Mouse (Mus musculus) heart, postnatal 0 days (tissue): ENCODE results near the gene Otulin. TPM values are rescaled to one million over a fixed set of nuclear protein-coding genes. Genes with fewer than 3 reads are reported as not detected.

Experiments
- ATAC-seq: fragments of 200-750 bp; cut with Nextera tagmentation; 2 replicates; pipeline ENCODE4 v1.8.0; 2017; ENCODE audit warnings: low read depth, moderate number of reproducible peaks, moderate library complexity; ENCODE audit not compliant: insufficient read depth
- DNase-seq: peaks from one replicate; pipeline ENCODE4 v3.0.0-alpha.2; 2016; ENCODE audit warnings: low spot score
- H3K27ac ChIP-seq: fragments of 300-500 bp; sonication (generic); 2 replicates; pipeline ENCODE4 v1.5.1; 2014; ENCODE audit warnings: low read depth, mild to moderate bottlenecking
- H3K27me3 ChIP-seq: fragments of 300-500 bp; sonication (generic); 2 replicates; pipeline ENCODE4 v1.6.1; 2014; ENCODE audit warnings: low read length, mixed read lengths; ENCODE audit not compliant: control insufficient read depth, insufficient read depth
- H3K36me3 ChIP-seq: fragments of 300-500 bp; sonication (generic); replicated peaks from 2 replicates; pipeline ENCODE4 v1.6.1; 2014; ENCODE audit warnings: low read length, mixed read lengths; ENCODE audit not compliant: control insufficient read depth, insufficient read depth
- H3K4me1 ChIP-seq: fragments of 300-500 bp; sonication (generic); 2 replicates; pipeline ENCODE4 v1.6.1; 2014; ENCODE audit warnings: antibody characterized with exemption; ENCODE audit not compliant: control insufficient read depth, insufficient read depth
- H3K4me2 ChIP-seq: fragments of 300-500 bp; sonication (generic); 2 replicates; pipeline ENCODE4 v1.6.1; 2014; ENCODE audit warnings: low read depth, mild to moderate bottlenecking, low read length, moderate library complexity
- H3K4me3 ChIP-seq: fragments of 300-500 bp; sonication (generic); 2 replicates; pipeline ENCODE4 v1.5.1; 2014; ENCODE audit warnings: low read depth, low read length
- H3K9ac ChIP-seq: fragments of 300-500 bp; sonication (generic); replicated peaks from 2 replicates; pipeline ENCODE4 v1.6.1; 2014; ENCODE audit warnings: low read depth, low read length, mixed read lengths
- H3K9me3 ChIP-seq: fragments of 300-500 bp; sonication (generic); replicated peaks from 2 replicates; pipeline ENCODE4 v1.6.1; 2016; ENCODE audit warnings: low read length; ENCODE audit not compliant: control insufficient read depth
- CTCF ChIP-seq: IDR thresholded peaks from 2 replicates; pipeline ENCODE4 v1.5.1; 2016; ENCODE audit warnings: antibody characterized with exemption, control low read depth, low read depth
- EP300 ChIP-seq: IDR thresholded peaks from 2 replicates; pipeline ENCODE4 v1.6.1; 2016; ENCODE audit warnings: antibody characterized with exemption, low read depth
- WGBS: fragments of 180-500 bp; shearing (Covaris S2); extraction: QIAGEN DNeasy Blood & Tissue Kit; methylation state at CpG from one replicate; pipeline ENCODE4 v1.1.7; 2014; 5-methylcytosine and 5-hydroxymethylcytosine counted together
- polyA plus RNA-seq: library from polyadenylated mRNA; unstranded; fragments of >200 nt; fragmentation: Nextera tagmentation; extraction: Ambion mirVana; gene quantifications from 2 replicates; pipeline ENCODE4 v1.2.1, GENCODE M21; 2015
- total RNA-seq: library from RNA; depleted of rRNA; stranded (reverse); fragments of >200 nt; gene quantifications from 2 replicates; pipeline ENCODE4 v1.2.3, GENCODE M21; 2014; ENCODE audit warnings: low replicate concordance

The Otulin gene
- total and polyA plus RNA-seq, 2 experiments from 2014 or later = 26.3 to 36.1 TPM

DNA sequence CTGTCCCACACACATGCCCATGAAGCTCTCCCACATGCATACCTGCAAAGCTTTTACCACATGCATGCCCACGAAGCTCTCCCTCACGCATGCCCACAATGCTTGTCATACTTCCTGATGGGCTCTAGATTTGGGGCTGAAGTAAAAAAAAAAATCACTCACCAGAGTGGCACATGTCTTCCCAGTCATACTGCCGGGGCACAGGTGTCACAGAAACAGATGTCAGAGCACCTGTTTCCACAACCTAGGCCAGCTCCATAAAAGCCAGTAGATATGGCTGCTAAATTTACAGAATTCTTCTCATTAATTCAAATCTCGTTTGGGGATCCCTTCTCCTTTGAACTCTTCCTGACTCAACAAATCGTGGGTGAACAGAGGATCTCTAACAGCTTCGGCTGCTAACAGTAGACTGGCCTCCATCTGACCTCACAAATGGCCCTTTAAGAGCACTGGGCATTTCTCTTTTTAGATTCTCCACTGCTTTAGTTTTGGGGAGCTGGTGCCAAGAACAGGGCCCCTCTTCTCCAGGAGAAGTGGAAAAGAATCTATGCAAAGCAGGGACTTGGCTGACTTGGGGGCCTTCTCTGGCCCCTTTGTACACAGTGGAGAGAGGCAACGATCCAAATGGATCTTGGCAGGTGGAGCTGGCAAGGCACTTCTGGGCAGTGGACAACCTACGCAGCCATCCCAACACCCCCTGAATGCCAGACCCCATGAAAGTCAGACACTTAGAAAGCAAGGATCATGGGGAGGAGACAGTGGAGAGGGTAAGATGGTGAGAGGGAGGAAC lies 55.3 kb downstream of the Otulin start:
- Histone ChIP-seq H3K4me1 (peaks cover 16% of the 10 kb centered on the region), H3K9ac (no peak overlapping the region), H3K36me3 (peaks cover 20% of the 10 kb centered on the region), H3K27ac (peak overlapping the region; percentile 68), H3K4me2 (no peak overlapping the region), H3K4me3 (no peak overlapping the region), H3K9me3 (no peaks in the 10 kb centered on the region), H3K27me3 (no peaks in the 10 kb centered on the region)
- 58% methylated on average over 8 of the region's 8 CpGs for WGBS
- DNase-seq = no peak
- no peak for ATAC-seq
- TF ChIP-seq CTCF (no peak), EP300 (no peak)

DNA sequence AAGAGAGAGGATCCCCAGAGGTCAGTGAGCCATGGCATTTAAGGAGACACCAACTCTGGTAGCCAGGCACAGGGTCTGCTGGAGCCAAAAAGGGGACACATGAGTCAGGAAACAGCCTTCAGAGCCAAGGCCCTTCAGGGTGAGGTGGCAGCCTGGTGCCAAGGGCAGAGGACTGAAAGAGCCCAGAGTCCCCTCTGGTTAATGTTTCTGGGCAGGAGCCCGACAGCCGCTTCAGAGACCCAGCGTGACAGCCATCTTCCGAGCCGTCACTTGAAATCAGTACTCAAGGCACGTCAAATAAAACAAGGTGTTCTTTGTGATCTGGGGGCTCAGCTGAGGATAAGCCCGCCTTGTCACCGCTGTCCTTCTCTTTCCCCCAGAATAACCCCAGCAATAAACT lies 59.3 kb downstream of the Otulin start:
- H3K9me3 ChIP-seq = no peaks in the 10 kb centered on the region
- H3K27ac ChIP-seq = peak overlapping the region; percentile 64; the same call in 1 of the 2 replicates
- H3K4me1 ChIP-seq = peaks cover 11% of the 10 kb centered on the region
- no peak overlapping the region for H3K4me3 ChIP-seq
- no peak overlapping the region for H3K9ac ChIP-seq
- no peak overlapping the region for H3K4me2 ChIP-seq
- WGBS = 58% methylated on average over 8 of the region's 8 CpGs
- TF ChIP-seq CTCF (no peak), EP300 (no peak)
- H3K36me3 ChIP-seq = peaks cover 45% of the 10 kb centered on the region
- DNase-seq = peak; percentile 45
- ATAC-seq = peak; percentile 39
- no peaks in the 10 kb centered on the region for H3K27me3 ChIP-seq

DNA sequence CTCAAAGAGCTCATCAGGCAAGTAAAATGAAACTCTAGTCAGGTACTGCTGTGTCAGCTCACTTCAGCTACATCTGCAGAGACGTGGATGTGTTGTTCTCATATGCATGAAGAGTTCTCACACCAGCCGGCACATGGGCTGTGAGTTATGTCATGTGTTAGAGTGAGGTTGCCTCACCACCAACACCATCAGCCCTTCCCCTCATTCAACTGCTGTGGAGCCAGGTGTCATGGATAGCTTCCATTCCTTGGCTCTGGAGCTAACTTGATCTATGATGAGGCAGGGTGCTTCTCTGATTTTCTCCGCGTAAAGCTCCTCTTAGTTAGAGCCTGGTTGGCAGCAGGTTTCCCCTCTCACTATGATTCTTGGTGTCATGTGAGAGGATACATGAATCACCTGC lies 60.1 kb downstream of the Otulin start:
- DNase-seq (no peak), ATAC-seq (no peak)
- WGBS = 92% methylated on average over 4 of the region's 4 CpGs
- Histone ChIP-seq H3K9me3 (no peaks in the 10 kb centered on the region), H3K27ac (no peak overlapping the region), H3K9ac (no peak overlapping the region), H3K4me3 (no peak overlapping the region), H3K4me2 (no peak overlapping the region), H3K27me3 (no peaks in the 10 kb centered on the region), H3K36me3 (peaks cover 50% of the 10 kb centered on the region), H3K4me1 (peaks cover 7% of the 10 kb centered on the region)
- TF ChIP-seq CTCF = no peak
- no peak for TF ChIP-seq EP300

DNA sequence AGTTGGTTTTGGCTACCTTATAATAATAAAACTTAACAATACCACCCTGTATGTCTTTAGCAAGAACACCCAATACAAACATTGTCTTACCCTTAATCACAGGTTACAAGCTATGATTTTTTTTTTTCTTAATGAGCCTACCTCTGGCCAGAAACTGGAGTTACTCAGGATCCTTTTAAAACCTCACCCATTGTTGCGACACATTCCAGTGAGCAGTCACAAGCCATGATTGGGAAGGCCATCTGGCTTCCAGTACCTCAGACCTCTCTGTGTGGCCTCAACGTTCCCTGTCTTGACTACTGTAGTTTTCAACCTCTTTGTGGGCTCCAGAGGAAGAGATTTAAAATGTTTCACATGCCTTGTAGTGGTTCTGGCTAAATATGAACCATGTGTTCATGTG lies 60.6 kb downstream of the Otulin start:
- ATAC-seq (no peak), DNase-seq (no peak)

DNA sequence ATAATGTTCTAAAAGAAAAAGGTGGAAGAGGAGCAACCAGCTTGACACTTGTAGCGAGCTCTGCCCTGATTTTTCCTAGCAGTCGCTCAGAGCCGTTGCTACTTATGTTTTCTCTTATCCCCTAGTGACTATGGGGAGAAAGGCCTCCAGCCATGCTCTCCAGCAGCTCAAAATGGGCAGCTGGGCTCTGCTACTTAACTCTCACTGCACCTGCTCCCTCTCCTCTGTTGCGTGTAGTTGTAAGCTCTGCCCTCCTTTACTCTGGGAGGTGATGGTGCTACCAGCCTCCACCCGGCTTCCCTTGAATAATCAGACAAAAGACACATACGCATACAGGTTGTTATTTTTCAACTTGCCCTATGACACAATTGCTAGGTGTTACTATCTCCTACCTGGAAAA lies 62.1 kb downstream of the Otulin start:
- TF ChIP-seq CTCF = no peak
- TF ChIP-seq EP300 = no peak
- WGBS = 93% methylated on average over 6 of the region's 6 CpGs
- Histone ChIP-seq H3K27me3 (no peaks in the 10 kb centered on the region), H3K9ac (no peak overlapping the region), H3K36me3 (peaks cover 57% of the 10 kb centered on the region), H3K9me3 (no peaks in the 10 kb centered on the region), H3K4me2 (no peak overlapping the region), H3K27ac (no peak overlapping the region), H3K4me1 (no peaks in the 10 kb centered on the region), H3K4me3 (no peak overlapping the region)
- DNase-seq = no peak
- no peak for ATAC-seq

More for the DNA sequence above, 60.6 kb downstream of the Otulin start:
- Histone ChIP-seq H3K9me3 (no peaks in the 10 kb centered on the region), H3K4me3 (no peak overlapping the region), H3K4me2 (no peak overlapping the region), H3K27ac (no peak overlapping the region), H3K36me3 (peaks cover 52% of the 10 kb centered on the region), H3K9ac (no peak overlapping the region), H3K27me3 (no peaks in the 10 kb centered on the region), H3K4me1 (peaks cover 2% of the 10 kb centered on the region)
- TF ChIP-seq EP300 (no peak), CTCF (no peak)
- 80% methylated on average over 2 of the region's 2 CpGs for WGBS

DNA sequence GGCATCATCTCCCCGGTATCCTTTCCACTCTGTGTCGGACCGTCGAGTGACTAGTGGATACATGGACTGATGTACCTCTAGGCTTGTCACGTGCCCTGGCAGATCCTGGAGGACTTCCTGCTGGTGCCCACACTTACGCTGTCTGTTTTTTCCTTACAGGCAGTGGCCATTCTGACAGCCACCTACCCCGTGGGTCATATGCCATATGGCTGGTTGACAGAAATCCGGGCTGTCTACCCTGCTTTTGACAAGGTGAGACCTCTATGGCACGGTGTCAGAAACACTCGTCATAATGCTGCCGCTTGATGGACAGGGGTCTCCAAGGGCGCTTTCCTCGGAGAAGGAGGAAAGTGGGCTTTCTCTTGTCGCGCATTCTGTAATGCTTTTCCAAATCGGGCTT lies 63.1 kb downstream of the Otulin start:
- ATAC-seq (no peak), DNase-seq (no peak)
- TF ChIP-seq EP300 (no peak), CTCF (no peak)
- Histone ChIP-seq H3K4me2 (no peak overlapping the region), H3K9ac (no peak overlapping the region), H3K27ac (no peak overlapping the region), H3K9me3 (no peaks in the 10 kb centered on the region), H3K27me3 (no peaks in the 10 kb centered on the region), H3K4me3 (no peak overlapping the region), H3K36me3 (peaks cover 50% of the 10 kb centered on the region), H3K4me1 (no peaks in the 10 kb centered on the region)
- 85% methylated on average over 16 of the region's 16 CpGs for WGBS
